Mouse (Mus musculus) lung, embryonic 15.5 days (tissue): ENCODE measurements around the gene Fhit. TPM values are rescaled to one million over a fixed set of nuclear protein-coding genes. Genes with fewer than 3 reads are reported as not detected.

ENCODE experiments used
- ATAC-seq: fragments of 200-750 bp; cut with Nextera tagmentation; 2 replicates; pipeline ENCODE4 v1.8.0; 2017; ENCODE audit warnings: moderate number of reproducible peaks, borderline replicate concordance; ENCODE audit not compliant: low FRiP score, low TSS enrichment; ENCODE audit errors: extremely low read depth
- H3K27ac ChIP-seq: fragments of 300-500 bp; sonication (generic); 2 replicates; pipeline ENCODE4 v1.5.1; 2015; ENCODE audit warnings: moderate library complexity, mild to moderate bottlenecking, inconsistent platforms
- H3K27me3 ChIP-seq: fragments of 300-500 bp; sonication (generic); 2 replicates; pipeline ENCODE4 v1.6.1; 2015; ENCODE audit warnings: inconsistent platforms
- H3K36me3 ChIP-seq: fragments of 300-500 bp; sonication (generic); 2 replicates; pipeline ENCODE4 v1.6.1; 2015; ENCODE audit warnings: inconsistent platforms
- H3K4me1 ChIP-seq: fragments of 300-500 bp; sonication (generic); 2 replicates; pipeline ENCODE4 v1.6.1; 2015; ENCODE audit warnings: inconsistent platforms
- H3K4me2 ChIP-seq: fragments of 300-500 bp; sonication (generic); 2 replicates; pipeline ENCODE4 v1.6.1; 2015; ENCODE audit warnings: inconsistent platforms, mild to moderate bottlenecking, moderate library complexity
- H3K4me3 ChIP-seq: fragments of 300-500 bp; sonication (generic); 2 replicates; pipeline ENCODE4 v1.5.1; 2015; ENCODE audit warnings: mild to moderate bottlenecking, inconsistent platforms
- H3K9ac ChIP-seq: fragments of 300-500 bp; sonication (generic); 2 replicates; pipeline ENCODE4 v1.6.1; 2015; ENCODE audit warnings: inconsistent platforms
- H3K9me3 ChIP-seq: fragments of 300-500 bp; sonication (generic); 2 replicates; pipeline ENCODE4 v1.6.1; 2016; ENCODE audit warnings: inconsistent platforms
- WGBS: fragments of 180-500 bp; shearing (Covaris S2); methylation state at CpG from one replicate; pipeline ENCODE4 v1.1.7; 2015; 5-methylcytosine and 5-hydroxymethylcytosine counted together
- polyA plus RNA-seq: library from polyadenylated mRNA; unstranded; fragments of >200 nt; fragmentation: Nextera tagmentation; extraction: Ambion mirVana; gene quantifications from 2 replicates; pipeline ENCODE4 v1.2.1, GENCODE M21; 2015

The Fhit gene
- polyA plus RNA-seq, 1 experiment from 2014 or later: 3.4 TPM

- ATAC-seq: peak; percentile 47; the same call in 1 of the 2 replicates
- H3K9me3 ChIP-seq: no peaks in the 10 kb centered on the region
- WGBS: 58% methylated on average over 1 of the region's 1 CpGs
- no peak overlapping the region for H3K4me3 ChIP-seq
- no peak overlapping the region for H3K4me2 ChIP-seq
- H3K27ac ChIP-seq: no peak overlapping the region
- no peaks in the 10 kb centered on the region for H3K4me1 ChIP-seq
- H3K36me3 ChIP-seq: no peaks in the 10 kb centered on the region
- H3K27me3 ChIP-seq: no peaks in the 10 kb centered on the region
- H3K9ac ChIP-seq: no peak overlapping the region
Measured at GRCm38 (mm10) chr14:9634247-9634991, 1527.4 kb downstream of the Fhit start.

- Histone ChIP-seq H3K4me3 (no peak overlapping the region), H3K27me3 (no peaks in the 10 kb centered on the region), H3K9ac (no peak overlapping the region), H3K4me1 (no peaks in the 10 kb centered on the region), H3K4me2 (no peak overlapping the region), H3K9me3 (no peaks in the 10 kb centered on the region), H3K36me3 (no peaks in the 10 kb centered on the region), H3K27ac (no peak overlapping the region)
- 43% methylated on average over 3 of the region's 3 CpGs for WGBS
- ATAC-seq: no peak
Measured at GRCm38 (mm10) chr14:9632537-9632936, 1529.3 kb downstream of the Fhit start.

GRCm38 (mm10) chr14:9623219-9624043 is 1538.4 kb downstream of the Fhit start:
- H3K9me3 ChIP-seq: no peaks in the 10 kb centered on the region
- WGBS: 56% methylated on average over 6 of the region's 6 CpGs
- H3K4me2 ChIP-seq: no peak overlapping the region
- H3K4me1 ChIP-seq: no peaks in the 10 kb centered on the region
- ATAC-seq: no peak
- no peak overlapping the region for H3K4me3 ChIP-seq
- no peaks in the 10 kb centered on the region for H3K27me3 ChIP-seq
- no peak overlapping the region for H3K9ac ChIP-seq
- H3K36me3 ChIP-seq: no peaks in the 10 kb centered on the region
- H3K27ac ChIP-seq: no peak overlapping the region

GRCm38 (mm10) chr14:9620902-9621540 is 1540.8 kb downstream of the Fhit start:
- H3K4me3 ChIP-seq: no peak overlapping the region
- ATAC-seq: no peak
- no peak overlapping the region for H3K27ac ChIP-seq
- no peaks in the 10 kb centered on the region for H3K27me3 ChIP-seq
- H3K9me3 ChIP-seq: no peaks in the 10 kb centered on the region
- no peaks in the 10 kb centered on the region for H3K4me1 ChIP-seq
- H3K4me2 ChIP-seq: no peak overlapping the region
- no peak overlapping the region for H3K9ac ChIP-seq
- no peaks in the 10 kb centered on the region for H3K36me3 ChIP-seq
- WGBS: 25% methylated on average over 3 of the region's 3 CpGs

- H3K27ac ChIP-seq: no peak overlapping the region
- H3K27me3 ChIP-seq: no peaks in the 10 kb centered on the region
- WGBS: 46% methylated on average over 1 of the region's 1 CpGs
- H3K36me3 ChIP-seq: no peaks in the 10 kb centered on the region
- no peak overlapping the region for H3K4me3 ChIP-seq
- no peak overlapping the region for H3K4me2 ChIP-seq
- H3K4me1 ChIP-seq: no peaks in the 10 kb centered on the region
- no peak for ATAC-seq
- H3K9me3 ChIP-seq: no peaks in the 10 kb centered on the region
- H3K9ac ChIP-seq: no peak overlapping the region
Measured at GRCm38 (mm10) chr14:9619840-9620239, 1542.0 kb downstream of the Fhit start.

GRCm38 (mm10) chr14:9613126-9613525 is 1548.7 kb downstream of the Fhit start:
- Histone ChIP-seq H3K4me3 (no peak overlapping the region), H3K4me2 (no peak overlapping the region), H3K36me3 (no peaks in the 10 kb centered on the region), H3K27ac (no peak overlapping the region), H3K27me3 (no peaks in the 10 kb centered on the region), H3K9me3 (no peaks in the 10 kb centered on the region), H3K9ac (no peak overlapping the region), H3K4me1 (no peaks in the 10 kb centered on the region)
- WGBS: 84% methylated on average over 3 of the region's 3 CpGs
- ATAC-seq: no peak

- no peak for ATAC-seq
- H3K9me3 ChIP-seq: no peaks in the 10 kb centered on the region
- no peaks in the 10 kb centered on the region for H3K27me3 ChIP-seq
- H3K4me2 ChIP-seq: no peak overlapping the region
- peaks cover 4% of the 10 kb centered on the region; the same call in 1 of the 2 replicates for H3K4me1 ChIP-seq
- no peak overlapping the region for H3K9ac ChIP-seq
- H3K27ac ChIP-seq: no peak overlapping the region
- H3K4me3 ChIP-seq: no peak overlapping the region
- WGBS: 77% methylated on average over 7 of the region's 7 CpGs
- no peaks in the 10 kb centered on the region for H3K36me3 ChIP-seq
Measured at GRCm38 (mm10) chr14:9609120-9609519, 1552.7 kb downstream of the Fhit start.

- H3K4me2 ChIP-seq: peak overlapping the region; percentile 16; the same call in 1 of the 2 replicates
- H3K27me3 ChIP-seq: no peaks in the 10 kb centered on the region
- no peaks in the 10 kb centered on the region for H3K36me3 ChIP-seq
- WGBS: 32% methylated on average over 12 of the region's 12 CpGs
- ATAC-seq: peak; percentile 84; the same call in 1 of the 2 replicates
- H3K4me3 ChIP-seq: no peak overlapping the region
- peaks cover 4% of the 10 kb centered on the region; the same call in 1 of the 2 replicates for H3K4me1 ChIP-seq
- H3K9ac ChIP-seq: no peak overlapping the region
- peak overlapping the region; percentile 52 for H3K27ac ChIP-seq
- H3K9me3 ChIP-seq: no peaks in the 10 kb centered on the region
Measured at GRCm38 (mm10) chr14:9606584-9607377, 1555.1 kb downstream of the Fhit start.

- Histone ChIP-seq H3K27me3 (no peaks in the 10 kb centered on the region), H3K4me3 (no peak overlapping the region), H3K4me2 (no peak overlapping the region), H3K4me1 (no peaks in the 10 kb centered on the region), H3K27ac (no peak overlapping the region), H3K9me3 (no peaks in the 10 kb centered on the region), H3K36me3 (no peaks in the 10 kb centered on the region), H3K9ac (no peak overlapping the region)
- no peak for ATAC-seq
Measured at GRCm38 (mm10) chr14:9600271-9600670, 1561.6 kb downstream of the Fhit start.

GRCm38 (mm10) chr14:9597460-9597977 is 1564.3 kb downstream of the Fhit start:
- Histone ChIP-seq H3K4me2 (no peak overlapping the region), H3K9ac (no peak overlapping the region), H3K9me3 (no peaks in the 10 kb centered on the region), H3K4me3 (no peak overlapping the region), H3K36me3 (no peaks in the 10 kb centered on the region), H3K4me1 (no peaks in the 10 kb centered on the region), H3K27me3 (no peaks in the 10 kb centered on the region), H3K27ac (no peak overlapping the region)
- 57% methylated on average over 5 of the region's 5 CpGs for WGBS
- no peak for ATAC-seq

GRCm38 (mm10) chr14:9589121-9589520 is 1572.7 kb downstream of the Fhit start:
- WGBS: 80% methylated on average over 1 of the region's 1 CpGs
- Histone ChIP-seq H3K27ac (no peak overlapping the region), H3K27me3 (no peaks in the 10 kb centered on the region), H3K36me3 (no peaks in the 10 kb centered on the region), H3K4me2 (no peak overlapping the region), H3K9me3 (no peaks in the 10 kb centered on the region), H3K4me3 (no peak overlapping the region), H3K4me1 (no peaks in the 10 kb centered on the region), H3K9ac (no peak overlapping the region)
- no peak for ATAC-seq
